Mouse (Mus musculus) regulatory T cell (primary cell): ENCODE measurements around the gene Cfap97.
"Not testable (repeated sequence)": the region's sequence is repeated elsewhere in the genome, so short reads cannot be mapped to it uniquely, and the experiment has no call there.

Experiments
- in situ Hi-C: fragments of 300-600 bp; cut with MboI, MseI; formaldehyde crosslinking; loops from one replicate; pipeline ENCODE4 v1.15.1; 2025; ENCODE audit warnings: high pct_unique_total_duplicates

The Cfap97 gene

DNA sequence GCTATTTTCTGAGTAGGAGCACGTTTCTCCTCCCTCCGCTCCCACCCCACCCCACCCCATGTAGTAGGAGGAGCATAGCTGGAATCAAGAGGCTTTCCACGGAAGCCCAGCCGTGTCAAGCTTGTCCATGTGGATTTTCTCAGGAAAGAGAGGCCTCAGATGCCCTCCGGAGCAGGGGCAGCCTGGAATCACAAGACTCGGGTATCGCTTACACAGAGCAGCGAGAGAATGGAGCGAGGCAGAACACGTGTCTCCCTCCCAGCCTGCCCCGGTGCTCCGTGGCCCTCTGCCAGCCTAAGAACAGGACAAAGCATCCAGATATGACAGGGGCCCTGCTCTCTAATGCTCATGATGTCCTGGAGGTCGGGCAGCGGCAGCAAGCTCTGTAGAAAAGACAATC, 65.3 kb downstream of the Cfap97 start:
- in situ Hi-C loops = no loop called here

DNA sequence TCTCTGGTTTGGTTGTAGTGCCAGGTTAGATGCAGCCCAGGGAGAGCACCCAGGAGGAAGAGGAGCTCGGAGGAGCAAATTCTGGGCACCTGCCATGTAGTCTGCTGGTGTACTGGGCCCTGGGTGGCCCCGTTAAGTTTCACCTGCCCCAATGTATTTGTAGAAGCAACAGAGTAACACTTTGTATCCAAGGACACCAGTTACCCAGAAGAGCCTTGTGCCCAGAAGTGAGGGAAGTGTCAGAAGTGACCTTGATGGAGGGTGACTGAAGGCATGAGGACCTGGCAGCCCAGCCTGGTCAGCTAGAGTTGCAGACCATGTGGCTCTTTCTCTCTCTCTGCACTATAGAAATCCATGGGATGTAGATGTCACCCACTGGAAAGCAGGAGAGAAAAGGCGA, 69.0 kb downstream of the Cfap97 start:
- in situ Hi-C loops = no loop called here

DNA sequence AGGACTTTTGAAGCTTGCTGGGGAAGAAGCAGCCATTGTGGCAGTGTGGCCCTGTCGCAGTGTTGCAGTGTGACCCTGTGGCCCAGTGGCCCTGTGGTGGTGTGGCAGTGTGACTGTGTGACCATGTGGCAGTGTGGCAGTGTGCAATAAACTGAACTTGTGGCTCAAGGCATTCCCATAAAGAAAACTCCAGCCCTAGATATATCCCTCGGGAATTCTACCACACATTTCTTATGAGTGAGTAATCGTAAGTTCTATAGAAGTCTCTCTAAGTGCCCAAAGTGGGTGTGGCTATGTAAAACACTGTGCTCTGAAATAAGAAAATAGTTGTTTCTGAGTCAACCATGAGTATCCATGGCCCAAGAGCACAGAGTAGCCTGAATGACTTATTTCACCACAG, 73.9 kb downstream of the Cfap97 start:
- in situ Hi-C loops = no loop called here

DNA sequence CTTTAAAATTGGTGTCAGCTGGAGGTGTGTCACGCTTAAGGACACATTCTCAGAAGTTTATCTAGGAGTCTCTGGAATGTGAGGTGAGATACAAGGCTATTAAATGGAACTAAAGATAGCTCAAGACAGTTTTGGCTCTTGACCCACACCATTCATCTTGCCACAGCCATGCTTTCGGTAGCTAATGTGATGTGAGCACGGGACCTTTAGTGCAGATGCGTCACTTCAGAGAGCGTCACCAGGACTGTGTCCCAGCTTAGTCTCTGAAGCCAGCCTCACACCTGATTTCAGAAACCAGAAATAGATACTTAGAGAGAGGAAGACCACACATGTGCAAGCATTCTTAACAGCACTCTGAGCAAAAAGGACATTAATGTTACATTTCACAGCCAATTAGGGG, 75.1 kb downstream of the Cfap97 start:
- in situ Hi-C loops = no loop called here

DNA sequence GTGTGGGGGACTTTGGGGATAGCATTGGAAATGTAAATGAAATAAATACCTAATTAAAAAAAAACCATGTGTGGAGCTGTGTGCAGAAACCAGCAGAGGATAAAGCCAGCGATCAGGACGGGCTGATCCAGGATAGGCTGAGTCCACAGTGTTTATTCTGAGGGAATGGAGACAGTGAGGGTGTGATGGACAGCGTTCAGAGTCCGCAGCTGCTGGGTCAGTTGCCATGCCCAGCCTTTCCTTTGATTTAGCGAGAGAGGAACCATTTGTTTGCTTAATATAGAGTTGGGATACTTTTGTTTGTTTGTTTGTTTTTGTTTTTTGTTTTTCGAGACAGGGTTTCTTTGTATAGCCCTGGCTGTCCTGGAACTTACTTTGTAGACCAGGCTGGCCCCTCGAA, 80.4 kb downstream of the Cfap97 start:
- in situ Hi-C loops = not testable (repeated sequence)

DNA sequence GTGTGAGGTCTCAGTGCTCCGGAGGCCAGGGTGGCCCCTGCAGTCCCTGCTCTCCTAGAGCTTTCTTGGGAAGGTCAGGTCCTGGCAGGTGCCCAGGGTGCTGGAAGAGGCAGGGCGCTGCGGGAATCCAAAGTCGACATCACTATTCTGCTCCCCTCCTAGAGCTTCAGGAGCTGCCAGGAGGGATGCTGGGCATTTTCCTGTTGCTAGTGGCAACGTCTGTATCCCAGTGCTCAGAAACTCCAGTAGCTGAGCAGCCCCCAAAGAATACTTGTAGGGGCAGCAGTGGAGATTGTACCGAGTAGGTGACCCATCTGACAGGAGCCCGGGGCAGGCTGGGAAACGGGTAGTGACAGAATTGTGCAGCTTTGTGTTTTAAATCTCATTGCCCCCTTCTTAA, 81.2 kb downstream of the Cfap97 start:
- in situ Hi-C loops = no loop called here

DNA sequence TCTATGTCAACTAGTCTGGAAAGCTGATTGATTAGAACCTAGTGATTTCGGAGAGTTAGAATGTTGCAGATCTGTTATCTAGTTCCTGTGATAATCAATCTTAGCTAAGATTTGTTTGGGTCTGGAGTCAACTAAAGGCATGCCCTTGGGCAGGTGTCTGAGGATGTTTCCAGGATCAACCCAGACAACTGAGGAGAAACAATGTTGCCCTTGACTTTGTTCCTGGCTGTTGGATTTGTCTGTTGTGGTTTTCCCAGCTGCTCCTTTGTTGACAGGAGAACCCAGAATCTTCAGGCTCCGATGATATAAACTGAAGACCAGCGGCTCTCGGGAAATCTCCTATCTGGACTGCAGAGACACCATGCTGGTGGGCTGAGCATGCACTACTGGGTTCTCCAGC, 83.2 kb downstream of the Cfap97 start:
- in situ Hi-C loops = no loop called here

DNA sequence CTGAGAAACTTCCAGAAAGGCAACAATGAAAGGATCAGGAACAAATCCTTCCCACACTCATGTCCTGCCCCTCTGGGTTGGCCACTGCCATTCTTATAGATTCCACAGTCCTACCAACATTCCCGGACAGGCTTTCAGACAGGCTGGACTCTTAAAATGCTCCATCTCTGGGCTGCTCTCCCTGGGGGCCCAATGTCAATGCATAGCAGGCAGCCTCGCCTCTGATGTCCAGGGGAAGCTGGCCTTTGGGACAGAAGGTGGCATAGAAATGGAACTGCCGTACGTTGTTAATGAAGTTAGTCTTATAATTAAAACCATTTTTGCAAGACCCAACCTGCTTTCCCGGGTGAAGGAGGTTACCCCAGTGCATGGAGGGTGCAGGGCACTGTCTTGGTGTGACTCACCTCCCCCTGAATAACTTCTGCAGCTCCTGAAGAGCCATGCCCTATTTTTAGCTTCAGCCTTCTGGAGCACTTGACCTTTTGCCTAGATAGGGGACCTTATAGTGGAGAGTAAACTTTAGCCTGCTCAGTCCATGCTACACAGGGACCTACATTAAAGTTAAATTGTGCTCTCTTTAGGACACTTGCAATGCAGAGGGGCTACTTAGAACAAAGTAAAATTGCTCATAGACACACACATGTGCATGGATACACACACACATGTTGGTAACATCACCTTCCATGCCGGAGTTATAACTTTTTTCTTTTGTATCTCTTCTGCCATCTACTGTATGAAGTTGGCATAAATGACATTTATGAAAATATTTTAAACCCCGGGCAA, 85.1 kb downstream of the Cfap97 start:
- in situ Hi-C loops = no loop called here

DNA sequence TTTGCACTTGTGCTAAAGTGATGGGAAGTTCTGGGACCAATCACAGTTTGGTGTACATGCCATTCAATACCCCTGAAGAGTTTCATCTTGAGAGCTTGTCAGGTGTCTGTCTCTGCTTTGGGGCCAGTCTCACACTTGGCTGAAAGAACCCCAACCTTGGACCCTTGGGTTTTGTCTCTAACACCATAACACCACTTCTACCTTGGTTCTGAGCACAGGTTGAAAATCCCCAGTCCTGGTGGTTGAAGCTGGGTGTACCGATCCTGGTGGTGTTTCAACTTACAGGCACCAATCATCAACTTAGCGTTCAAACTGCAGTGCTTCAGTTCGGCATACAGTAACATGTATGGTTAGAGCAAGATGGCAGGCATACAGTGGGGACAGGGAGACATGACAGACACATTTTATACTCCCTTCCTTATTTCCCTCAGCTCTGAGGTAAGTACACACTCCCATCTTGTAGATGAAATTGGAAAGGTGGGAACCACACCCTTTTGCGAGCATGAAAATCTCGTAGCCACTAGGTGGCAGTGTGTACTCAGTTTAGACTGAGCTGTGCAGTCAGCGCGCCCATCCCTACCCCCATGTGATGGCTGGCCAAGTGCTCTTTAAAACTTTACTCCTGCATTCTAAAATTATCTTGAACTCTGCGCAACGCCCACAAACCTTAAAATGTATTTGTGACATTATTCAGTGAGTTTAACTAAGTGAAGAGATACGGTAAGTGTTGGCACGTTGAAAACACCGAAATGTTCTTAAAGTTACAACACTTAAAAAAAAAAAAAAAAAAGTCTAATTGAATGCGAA, 90.2 kb downstream of the Cfap97 start:
- in situ Hi-C loops = no loop called here

DNA sequence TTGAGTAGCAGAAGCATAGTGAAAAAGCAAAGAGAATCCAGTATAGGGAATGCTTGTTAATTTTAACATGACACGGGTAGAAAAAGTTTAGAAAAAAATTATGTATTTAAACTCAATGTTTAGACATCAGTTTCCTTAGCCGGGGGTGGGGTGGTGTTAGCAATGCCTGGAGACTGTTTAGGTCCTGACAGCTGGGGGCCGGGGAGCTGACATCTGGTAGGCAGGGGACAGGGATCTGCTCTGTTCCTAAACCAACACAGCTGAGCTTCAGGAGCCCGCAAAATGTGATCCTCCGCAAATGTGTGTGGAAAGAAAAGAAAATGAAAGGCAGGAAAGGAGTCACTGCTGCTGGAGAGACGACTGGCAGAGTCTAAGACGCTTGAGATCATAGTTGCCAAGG, 91.4 kb downstream of the Cfap97 start:
- in situ Hi-C loops = no loop called here
